Mouse (Mus musculus): ENCODE data around the gene Ube2j1. TPM values are rescaled to one million over a fixed set of nuclear protein-coding genes. Genes with fewer than 3 reads are reported as not detected.

Gene Ube2j1
- polyA plus RNA-seq, 1 experiment: 34.3 TPM

- TF ChIP-seq POLR2A (IDR thresholded peaks at IDR 0.05; ENCODE audit: insufficient read depth, low read length) (no peak), CTCF (IDR thresholded peaks at IDR 0.05; ENCODE audit: low read depth, low read length) (no peak), EP300 (IDR thresholded peaks at IDR 0.05; ENCODE audit: insufficient read depth, low read depth, low read length) (no peak)
- Histone ChIP-seq H3K27me3 (ENCODE audit: control insufficient read depth, insufficient read depth, low read length, poor library complexity, severe bottlenecking) (no peaks in the 10 kb centered on the region), H3K9ac (ENCODE audit: low read depth, poor library complexity, severe bottlenecking) (no peak overlapping the region), H3K4me3 (ENCODE audit: low read depth, low read length) (no peak overlapping the region), H3K4me1 (ENCODE audit: control insufficient read depth, insufficient read depth, low read length) (no peaks in the 10 kb centered on the region), H3K9me3 (replicated peaks; ENCODE audit: control insufficient read depth, insufficient read depth, low read length, poor library complexity, severe bottlenecking) (no peaks in the 10 kb centered on the region), H3K36me3 (ENCODE audit: control insufficient read depth, insufficient read depth, low read length, poor library complexity, severe bottlenecking) (peaks cover 2% of the 10 kb centered on the region), H3K27ac (ENCODE audit: insufficient read depth, low read length) (no peak overlapping the region)
Measured at GRCm38 (mm10) chr4:33007443-33008217, 23.6 kb upstream of the Ube2j1 start.

GRCm38 (mm10) chr4:33010078-33010477 lies 21.1 kb upstream of the Ube2j1 start:
- no peak overlapping the region for H3K9ac ChIP-seq (ENCODE audit: low read depth, poor library complexity, severe bottlenecking)
- peaks cover 2% of the 10 kb centered on the region for H3K36me3 ChIP-seq (ENCODE audit: control insufficient read depth, insufficient read depth, low read length, poor library complexity, severe bottlenecking)
- H3K9me3 ChIP-seq (replicated peaks; ENCODE audit: control insufficient read depth, insufficient read depth, low read length, poor library complexity, severe bottlenecking): no peaks in the 10 kb centered on the region
- no peak overlapping the region for H3K4me3 ChIP-seq (ENCODE audit: low read depth, low read length)
- TF ChIP-seq EP300 (IDR thresholded peaks at IDR 0.05; ENCODE audit: insufficient read depth, low read depth, low read length) (no peak), CTCF (IDR thresholded peaks at IDR 0.05; ENCODE audit: low read depth, low read length) (no peak), POLR2A (IDR thresholded peaks at IDR 0.05; ENCODE audit: insufficient read depth, low read length) (no peak)
- H3K27me3 ChIP-seq (ENCODE audit: control insufficient read depth, insufficient read depth, low read length, poor library complexity, severe bottlenecking): no peaks in the 10 kb centered on the region
- H3K27ac ChIP-seq (ENCODE audit: insufficient read depth, low read length): no peak overlapping the region
- H3K4me1 ChIP-seq (ENCODE audit: control insufficient read depth, insufficient read depth, low read length): no peaks in the 10 kb centered on the region

GRCm38 (mm10) chr4:33012484-33012883 lies 18.7 kb upstream of the Ube2j1 start:
- no peak for TF ChIP-seq CTCF (IDR thresholded peaks at IDR 0.05; ENCODE audit: low read depth, low read length)
- no peak for TF ChIP-seq POLR2A (IDR thresholded peaks at IDR 0.05; ENCODE audit: insufficient read depth, low read length)
- TF ChIP-seq EP300 (IDR thresholded peaks at IDR 0.05; ENCODE audit: insufficient read depth, low read depth, low read length): no peak
- Histone ChIP-seq H3K27ac (ENCODE audit: insufficient read depth, low read length) (no peak overlapping the region), H3K9ac (ENCODE audit: low read depth, poor library complexity, severe bottlenecking) (no peak overlapping the region), H3K4me1 (ENCODE audit: control insufficient read depth, insufficient read depth, low read length) (no peaks in the 10 kb centered on the region), H3K9me3 (replicated peaks; ENCODE audit: control insufficient read depth, insufficient read depth, low read length, poor library complexity, severe bottlenecking) (no peaks in the 10 kb centered on the region), H3K27me3 (ENCODE audit: control insufficient read depth, insufficient read depth, low read length, poor library complexity, severe bottlenecking) (no peaks in the 10 kb centered on the region), H3K4me3 (ENCODE audit: low read depth, low read length) (no peak overlapping the region), H3K36me3 (ENCODE audit: control insufficient read depth, insufficient read depth, low read length, poor library complexity, severe bottlenecking) (no peaks in the 10 kb centered on the region)

GRCm38 (mm10) chr4:33018361-33018999 lies 12.7 kb upstream of the Ube2j1 start:
- Histone ChIP-seq H3K4me1 (ENCODE audit: control insufficient read depth, insufficient read depth, low read length) (no peaks in the 10 kb centered on the region), H3K36me3 (ENCODE audit: control insufficient read depth, insufficient read depth, low read length, poor library complexity, severe bottlenecking) (no peaks in the 10 kb centered on the region; the same call in 1 of the 2 replicates), H3K27ac (ENCODE audit: insufficient read depth, low read length) (no peak overlapping the region), H3K9me3 (replicated peaks; ENCODE audit: control insufficient read depth, insufficient read depth, low read length, poor library complexity, severe bottlenecking) (no peaks in the 10 kb centered on the region), H3K27me3 (ENCODE audit: control insufficient read depth, insufficient read depth, low read length, poor library complexity, severe bottlenecking) (no peaks in the 10 kb centered on the region), H3K4me3 (ENCODE audit: low read depth, low read length) (no peak overlapping the region), H3K9ac (ENCODE audit: low read depth, poor library complexity, severe bottlenecking) (no peak overlapping the region)
- TF ChIP-seq CTCF (IDR thresholded peaks at IDR 0.05; ENCODE audit: low read depth, low read length) (peak; percentile 96), POLR2A (IDR thresholded peaks at IDR 0.05; ENCODE audit: insufficient read depth, low read length) (no peak), EP300 (IDR thresholded peaks at IDR 0.05; ENCODE audit: insufficient read depth, low read depth, low read length) (peak; percentile 70; the same call in 1 of the 2 replicates)

GRCm38 (mm10) chr4:33024420-33024819 lies 6.8 kb upstream of the Ube2j1 start:
- no peaks in the 10 kb centered on the region for H3K27me3 ChIP-seq (ENCODE audit: control insufficient read depth, insufficient read depth, low read length, poor library complexity, severe bottlenecking)
- no peak overlapping the region for H3K9ac ChIP-seq (ENCODE audit: low read depth, poor library complexity, severe bottlenecking)
- no peaks in the 10 kb centered on the region for H3K9me3 ChIP-seq (replicated peaks; ENCODE audit: control insufficient read depth, insufficient read depth, low read length, poor library complexity, severe bottlenecking)
- TF ChIP-seq EP300 (IDR thresholded peaks at IDR 0.05; ENCODE audit: insufficient read depth, low read depth, low read length) (no peak), CTCF (IDR thresholded peaks at IDR 0.05; ENCODE audit: low read depth, low read length) (no peak), POLR2A (IDR thresholded peaks at IDR 0.05; ENCODE audit: insufficient read depth, low read length) (no peak)
- no peaks in the 10 kb centered on the region for H3K4me1 ChIP-seq (ENCODE audit: control insufficient read depth, insufficient read depth, low read length)
- no peak overlapping the region for H3K4me3 ChIP-seq (ENCODE audit: low read depth, low read length)
- no peak overlapping the region for H3K27ac ChIP-seq (ENCODE audit: insufficient read depth, low read length)
- no peaks in the 10 kb centered on the region for H3K36me3 ChIP-seq (ENCODE audit: control insufficient read depth, insufficient read depth, low read length, poor library complexity, severe bottlenecking)

GRCm38 (mm10) chr4:33029104-33029503 lies 2.1 kb upstream of the Ube2j1 start:
- no peaks in the 10 kb centered on the region for H3K9me3 ChIP-seq (replicated peaks; ENCODE audit: control insufficient read depth, insufficient read depth, low read length, poor library complexity, severe bottlenecking)
- TF ChIP-seq CTCF (IDR thresholded peaks at IDR 0.05; ENCODE audit: low read depth, low read length): no peak
- TF ChIP-seq EP300 (IDR thresholded peaks at IDR 0.05; ENCODE audit: insufficient read depth, low read depth, low read length): no peak
- no peak for TF ChIP-seq POLR2A (IDR thresholded peaks at IDR 0.05; ENCODE audit: insufficient read depth, low read length)
- no peak overlapping the region for H3K27ac ChIP-seq (ENCODE audit: insufficient read depth, low read length)
- H3K4me1 ChIP-seq (ENCODE audit: control insufficient read depth, insufficient read depth, low read length): no peaks in the 10 kb centered on the region
- H3K36me3 ChIP-seq (ENCODE audit: control insufficient read depth, insufficient read depth, low read length, poor library complexity, severe bottlenecking): no peaks in the 10 kb centered on the region
- no peak overlapping the region for H3K9ac ChIP-seq (ENCODE audit: low read depth, poor library complexity, severe bottlenecking)
- H3K27me3 ChIP-seq (ENCODE audit: control insufficient read depth, insufficient read depth, low read length, poor library complexity, severe bottlenecking): peaks cover 6% of the 10 kb centered on the region
- no peak overlapping the region for H3K4me3 ChIP-seq (ENCODE audit: low read depth, low read length)

Measured in ES-Bruce4 (cell line).